Mouse (Mus musculus): ENCODE data around the gene Snx10.
"Not testable (repeated sequence)": the region's sequence is repeated elsewhere in the genome, so short reads cannot be mapped to it uniquely, and the experiment has no call there.

Gene Snx10

DNA sequence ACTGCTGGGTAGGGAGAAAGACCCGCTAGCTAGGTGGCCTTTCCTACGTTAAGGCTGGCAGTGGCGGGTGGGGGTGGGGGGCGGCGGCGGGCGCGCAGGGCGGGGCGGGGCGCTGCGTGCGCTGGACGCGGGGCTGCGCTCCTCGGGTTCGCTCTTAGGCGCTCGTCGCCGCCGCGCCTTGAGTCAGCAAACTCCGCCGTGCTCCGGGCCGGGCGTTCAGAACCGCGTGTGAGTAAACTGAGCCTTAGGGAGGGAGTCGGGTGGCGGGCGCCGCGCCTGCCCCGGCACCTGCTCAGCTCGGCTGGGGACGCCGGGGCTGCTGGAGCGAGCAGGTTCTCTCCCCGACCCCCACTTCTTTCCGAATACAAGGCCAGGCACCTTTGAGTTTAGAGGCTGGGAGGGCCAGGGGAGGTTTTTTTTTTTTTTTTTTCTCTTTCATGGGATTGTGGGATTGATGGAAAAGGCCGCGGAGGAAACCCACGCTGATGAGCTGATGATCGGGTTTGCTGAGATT lies at the start of gene Snx10:
Gene Snx10, plus strand, starts transcription at position 95 of the 514 bp plus-strand sequence.
- DNase-seq (ENCODE audit: low read depth, low spot score): peak; percentile 28
- Histone ChIP-seq H3K36me3 (ENCODE audit: control insufficient read depth, insufficient read depth, low read length, poor library complexity, severe bottlenecking) (no peaks in the 10 kb centered on the region), H3K27me3 (ENCODE audit: control insufficient read depth, insufficient read depth, low read length, poor library complexity, severe bottlenecking) (no peaks in the 10 kb centered on the region)

DNA sequence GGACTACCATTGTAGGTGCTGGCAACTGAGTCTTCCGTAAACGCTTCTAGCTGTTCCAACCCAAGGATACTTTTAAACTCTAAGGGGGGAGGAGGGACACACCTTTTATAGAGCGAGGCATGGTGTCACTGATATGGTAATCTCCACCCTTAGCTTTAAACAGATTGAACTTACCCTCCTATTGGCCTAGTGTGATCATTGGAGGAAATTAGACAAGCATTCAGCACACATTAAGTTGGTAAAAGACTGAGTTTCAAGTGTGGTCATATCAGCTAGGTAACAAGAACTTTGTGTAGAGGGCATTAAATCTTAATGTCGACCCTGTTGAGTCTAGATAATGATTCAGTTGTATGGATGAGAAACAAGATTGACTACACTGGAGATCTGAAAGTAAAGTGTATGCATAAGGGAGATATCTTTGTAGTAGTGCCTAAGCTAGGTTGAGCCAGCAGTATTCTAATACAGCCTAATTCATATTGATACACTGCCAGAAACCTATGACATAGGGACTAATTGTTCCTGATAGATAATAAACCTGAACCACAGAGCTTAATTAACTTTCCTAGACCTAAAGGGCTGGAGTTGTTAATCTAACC lies 44.5 kb upstream of the Snx10 start:
- Histone ChIP-seq H3K36me3 (ENCODE audit: control insufficient read depth, insufficient read depth, low read length, poor library complexity, severe bottlenecking) (peaks cover 19% of the 10 kb centered on the region), H3K27me3 (ENCODE audit: control insufficient read depth, insufficient read depth, low read length, poor library complexity, severe bottlenecking) (no peaks in the 10 kb centered on the region)
- DNase-seq (ENCODE audit: low read depth, low spot score): no peak

DNA sequence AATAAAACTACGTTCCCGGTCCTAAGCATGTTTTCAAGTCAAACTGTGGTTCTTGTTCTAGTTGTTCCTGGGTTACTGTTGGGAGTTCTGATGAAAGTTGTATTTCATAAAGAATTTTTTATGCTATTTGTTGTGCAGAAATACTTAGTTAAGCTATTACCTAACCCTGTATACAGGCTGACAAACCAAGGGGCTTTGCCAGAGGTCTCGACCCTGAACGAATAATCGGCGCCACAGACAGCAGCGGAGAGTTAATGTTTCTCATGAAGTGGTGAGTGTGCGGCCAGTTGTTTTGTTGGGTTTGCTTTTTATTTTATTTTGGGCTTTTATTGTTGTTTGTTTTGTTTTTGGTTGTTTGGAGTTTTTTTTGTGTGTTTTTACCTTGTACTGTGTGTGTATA lies 42.2 kb upstream of the Snx10 start:
- Histone ChIP-seq H3K27me3 (ENCODE audit: control insufficient read depth, insufficient read depth, low read length, poor library complexity, severe bottlenecking) (no peaks in the 10 kb centered on the region), H3K36me3 (ENCODE audit: control insufficient read depth, insufficient read depth, low read length, poor library complexity, severe bottlenecking) (peaks cover 12% of the 10 kb centered on the region)
- no peak for DNase-seq (ENCODE audit: low read depth, low spot score)

DNA sequence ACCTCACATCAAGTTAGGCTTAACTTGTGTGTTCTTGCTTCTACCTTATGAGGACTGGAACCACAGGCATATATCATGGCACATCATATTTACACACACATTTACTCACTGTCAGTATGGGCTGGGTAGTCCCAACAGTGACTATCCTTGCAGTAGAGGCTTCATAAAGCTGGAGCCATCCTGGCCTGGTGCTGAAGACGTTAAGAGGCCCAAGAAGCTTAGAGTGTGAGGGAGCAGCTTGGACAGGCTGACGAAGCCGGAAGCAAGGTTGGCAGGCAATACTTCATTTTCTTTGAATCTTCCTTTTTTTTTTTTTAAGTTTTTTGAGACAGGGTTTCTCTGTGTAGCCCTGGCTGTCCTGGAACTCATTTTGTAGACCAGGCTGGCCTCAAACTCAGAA lies 39.8 kb upstream of the Snx10 start:
- Histone ChIP-seq H3K27me3 (ENCODE audit: control insufficient read depth, insufficient read depth, low read length, poor library complexity, severe bottlenecking) (no peaks in the 10 kb centered on the region), H3K36me3 (ENCODE audit: control insufficient read depth, insufficient read depth, low read length, poor library complexity, severe bottlenecking) (peaks cover 10% of the 10 kb centered on the region)
- DNase-seq (ENCODE audit: low read depth, low spot score): no peak

DNA sequence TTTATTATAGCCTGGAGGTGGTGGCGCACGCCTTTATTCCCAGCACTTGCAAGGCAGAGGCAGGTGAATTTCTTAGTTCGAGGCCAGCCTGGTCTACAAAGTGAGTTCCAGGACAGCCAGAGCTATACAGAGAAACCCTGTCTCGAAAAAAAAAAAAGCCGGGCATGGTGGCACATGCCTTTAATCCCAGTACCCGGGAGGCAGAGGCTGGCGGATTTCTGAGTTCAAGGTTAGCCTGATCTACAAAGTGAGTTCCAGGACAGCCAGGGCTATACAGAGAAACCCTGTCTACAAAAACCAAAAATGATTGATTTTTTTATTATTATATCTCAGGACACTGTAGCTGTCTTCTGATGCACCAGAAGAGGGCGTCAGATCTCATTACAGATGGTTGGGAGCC lies 39.1 kb upstream of the Snx10 start:
- DNase-seq (ENCODE audit: low read depth, low spot score); H3K36me3 ChIP-seq (ENCODE audit: control insufficient read depth, insufficient read depth, low read length, poor library complexity, severe bottlenecking); H3K27me3 ChIP-seq (ENCODE audit: control insufficient read depth, insufficient read depth, low read length, poor library complexity, severe bottlenecking): not testable (repeated sequence)

DNA sequence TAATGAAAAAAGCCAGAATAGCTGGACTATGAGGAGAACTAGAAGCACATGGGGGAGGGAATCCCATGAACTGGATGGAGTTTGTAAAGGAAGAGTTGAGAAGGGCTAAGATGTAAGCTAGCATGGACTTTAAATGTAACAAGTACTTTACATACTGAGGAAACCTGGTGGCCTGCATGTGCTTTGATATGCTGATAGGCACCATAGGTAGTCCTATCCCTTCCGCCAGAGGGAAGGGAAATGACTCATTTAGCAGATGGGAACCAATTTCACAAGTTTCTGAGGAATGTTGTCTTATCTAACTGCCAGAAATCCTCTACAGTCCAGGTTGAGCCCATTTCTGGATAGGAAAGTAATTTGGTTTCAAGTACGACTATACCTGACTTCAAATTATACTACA lies 38.1 kb upstream of the Snx10 start:
- no peaks in the 10 kb centered on the region for H3K27me3 ChIP-seq (ENCODE audit: control insufficient read depth, insufficient read depth, low read length, poor library complexity, severe bottlenecking)
- peaks cover 3% of the 10 kb centered on the region; the same call in 1 of the 2 replicates for H3K36me3 ChIP-seq (ENCODE audit: control insufficient read depth, insufficient read depth, low read length, poor library complexity, severe bottlenecking)

DNA sequence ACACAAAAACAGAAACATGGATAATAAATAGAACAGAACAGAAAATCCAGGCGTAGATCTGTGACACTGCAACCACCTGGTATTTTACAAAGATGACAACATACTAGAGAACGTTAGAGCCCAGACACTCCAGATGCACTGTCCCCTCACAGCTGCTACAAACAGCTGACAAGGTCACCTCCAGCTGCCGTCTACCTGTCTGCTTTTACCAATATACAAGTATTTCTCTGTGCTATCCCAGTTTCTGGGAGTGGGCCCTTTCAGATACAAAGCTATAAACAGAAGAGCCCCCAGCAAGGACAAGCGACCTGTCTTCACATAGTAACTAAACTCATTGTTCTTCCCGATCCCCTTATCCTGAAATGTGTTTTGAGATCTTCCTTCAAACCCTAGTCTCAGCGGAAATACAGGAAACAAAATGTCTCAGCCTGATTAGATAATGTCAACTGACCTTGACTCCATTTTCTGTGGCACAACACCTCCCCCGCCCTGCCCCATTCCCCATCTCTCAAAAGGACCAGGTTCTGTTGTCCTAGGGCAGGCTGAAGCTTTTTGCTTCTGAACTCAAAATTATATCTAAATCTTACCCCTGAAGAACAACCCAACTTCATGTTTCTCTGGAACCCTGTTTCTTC lies 37.5 kb upstream of the Snx10 start:
- DNase-seq (ENCODE audit: low read depth, low spot score): no peak
- H3K36me3 ChIP-seq (ENCODE audit: control insufficient read depth, insufficient read depth, low read length, poor library complexity, severe bottlenecking): no peaks in the 10 kb centered on the region

More for the DNA sequence above, 38.1 kb upstream of the Snx10 start:
- DNase-seq (ENCODE audit: low read depth, low spot score): no peak

DNA sequence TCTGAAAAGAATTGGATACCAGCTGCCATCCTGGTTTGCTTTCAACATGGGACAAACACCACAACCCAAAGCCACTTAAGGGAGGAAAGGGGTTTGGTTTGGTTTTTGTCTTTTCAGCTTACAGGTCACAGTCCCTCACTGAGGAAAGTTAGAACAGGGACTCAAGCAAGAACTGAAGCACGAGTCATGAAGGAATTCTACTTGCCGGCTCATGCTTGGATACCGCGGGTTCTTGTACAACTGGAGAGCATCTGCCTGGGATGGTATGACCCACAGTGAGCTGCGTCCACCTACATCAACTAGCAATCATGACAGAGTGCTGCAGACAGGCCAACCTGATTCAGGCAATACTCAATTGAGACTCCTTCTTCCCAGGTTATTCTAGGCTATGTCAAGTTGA lies 37.0 kb upstream of the Snx10 start:
- no peak for DNase-seq (ENCODE audit: low read depth, low spot score)
- Histone ChIP-seq H3K36me3 (ENCODE audit: control insufficient read depth, insufficient read depth, low read length, poor library complexity, severe bottlenecking) (no peaks in the 10 kb centered on the region), H3K27me3 (ENCODE audit: control insufficient read depth, insufficient read depth, low read length, poor library complexity, severe bottlenecking) (no peaks in the 10 kb centered on the region)

More for the DNA sequence above, 37.5 kb upstream of the Snx10 start:
- no peaks in the 10 kb centered on the region for H3K27me3 ChIP-seq (ENCODE audit: control insufficient read depth, insufficient read depth, low read length, poor library complexity, severe bottlenecking)

DNA sequence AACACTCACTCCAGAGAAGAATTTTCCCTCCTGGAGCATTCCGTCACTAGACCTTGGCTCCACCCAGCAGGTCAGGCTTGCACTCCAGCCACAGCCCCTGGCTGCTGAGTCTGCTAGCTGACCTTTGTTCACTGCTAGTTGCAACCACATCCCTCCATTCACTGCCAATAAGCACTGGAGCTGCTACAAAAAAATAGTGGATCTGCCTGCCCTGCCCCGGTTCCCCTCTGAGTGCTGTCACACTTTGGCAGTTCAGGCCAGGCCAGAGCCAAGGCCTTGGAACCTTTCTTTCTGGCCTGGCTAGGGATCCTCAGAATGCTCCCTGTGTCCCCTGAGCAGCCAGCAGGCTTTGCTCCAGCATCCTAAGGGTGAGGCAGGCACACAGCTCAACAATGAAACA lies 33.9 kb upstream of the Snx10 start:
- DNase-seq (ENCODE audit: low read depth, low spot score): no peak
- no peaks in the 10 kb centered on the region for H3K27me3 ChIP-seq (ENCODE audit: control insufficient read depth, insufficient read depth, low read length, poor library complexity, severe bottlenecking)
- H3K36me3 ChIP-seq (ENCODE audit: control insufficient read depth, insufficient read depth, low read length, poor library complexity, severe bottlenecking): no peaks in the 10 kb centered on the region

DNA sequence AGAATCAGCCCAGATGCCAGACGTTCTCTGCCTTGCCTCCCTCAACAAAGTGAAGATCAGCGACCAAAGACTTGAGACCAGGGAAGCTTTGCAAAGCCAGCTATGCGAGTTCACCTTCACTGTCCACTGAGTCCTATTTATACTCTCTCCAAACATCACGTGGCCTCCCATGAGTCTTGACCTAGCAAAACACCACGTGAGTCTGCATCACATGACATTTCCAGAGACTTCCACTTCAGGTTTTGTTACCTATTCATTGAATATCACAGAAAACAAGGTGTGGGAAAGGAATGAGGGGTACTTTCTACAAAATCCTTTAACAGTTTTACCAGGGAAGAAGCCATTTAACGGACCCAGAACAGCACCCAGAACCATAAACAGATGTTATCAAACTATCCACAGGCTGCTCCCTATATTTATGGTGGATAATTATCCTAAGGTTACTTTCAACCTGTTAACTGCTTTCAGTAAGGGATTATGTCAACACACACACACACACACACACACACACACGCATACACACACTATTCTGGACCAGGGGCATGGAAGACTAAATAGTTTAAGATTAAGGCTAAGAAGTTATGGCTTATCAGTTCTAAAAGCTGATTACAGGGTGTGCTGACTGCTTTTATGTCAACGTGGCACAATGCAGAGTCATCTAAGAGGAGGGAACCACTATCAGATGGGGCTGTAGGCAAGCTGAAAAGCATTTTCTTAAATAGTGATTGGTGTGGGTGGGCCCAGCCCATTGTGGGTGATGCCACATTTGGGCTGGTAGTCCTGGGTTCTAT lies 26.2 kb upstream of the Snx10 start:
- no peak for DNase-seq (ENCODE audit: low read depth, low spot score)
- Histone ChIP-seq H3K27me3 (ENCODE audit: control insufficient read depth, insufficient read depth, low read length, poor library complexity, severe bottlenecking) (no peaks in the 10 kb centered on the region), H3K36me3 (ENCODE audit: control insufficient read depth, insufficient read depth, low read length, poor library complexity, severe bottlenecking) (no peaks in the 10 kb centered on the region)

DNA sequence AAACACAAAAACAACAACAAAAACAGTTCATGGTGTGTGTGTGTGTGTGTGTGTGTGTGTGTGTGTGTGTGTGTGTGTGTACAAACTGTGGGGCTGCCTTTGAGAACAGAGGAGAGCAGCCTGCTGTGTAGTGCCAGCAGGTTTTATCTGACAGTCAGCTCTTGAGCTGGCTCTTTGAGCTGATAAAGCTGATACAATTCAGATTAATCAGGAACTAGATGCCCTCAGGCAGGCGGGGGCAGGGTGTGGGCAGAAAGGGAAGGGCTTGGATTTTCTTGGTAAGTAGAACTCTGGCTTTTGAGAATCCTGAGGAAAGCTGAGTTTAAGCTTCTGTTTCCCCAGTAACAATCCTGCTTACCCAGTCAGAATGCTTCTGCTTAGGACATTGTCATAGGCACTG lies 18.0 kb upstream of the Snx10 start:
- no peaks in the 10 kb centered on the region for H3K27me3 ChIP-seq (ENCODE audit: control insufficient read depth, insufficient read depth, low read length, poor library complexity, severe bottlenecking)
- H3K36me3 ChIP-seq (ENCODE audit: control insufficient read depth, insufficient read depth, low read length, poor library complexity, severe bottlenecking): no peaks in the 10 kb centered on the region
- DNase-seq (ENCODE audit: low read depth, low spot score): no peak

DNA sequence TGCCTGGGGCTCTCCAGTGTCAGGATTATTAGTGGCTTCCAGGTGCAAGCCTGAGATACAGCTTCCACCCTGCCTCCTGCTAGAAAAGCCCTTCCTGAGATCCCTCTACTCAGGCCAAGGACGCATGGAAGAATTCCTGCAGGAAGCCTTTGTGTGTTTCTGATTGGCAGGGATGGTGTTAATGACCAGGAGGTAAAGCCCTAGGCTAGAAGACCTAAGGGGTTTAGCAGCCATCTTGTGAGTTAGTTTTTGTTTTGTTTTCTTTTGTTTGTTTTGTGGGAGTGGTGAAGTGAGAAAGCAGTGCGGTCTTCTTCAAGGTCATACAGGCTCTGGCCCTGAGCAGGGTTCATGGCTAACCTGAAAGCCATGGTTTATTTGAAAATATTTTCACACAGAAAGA lies 16.1 kb upstream of the Snx10 start:
- DNase-seq (ENCODE audit: low read depth, low spot score): no peak
- H3K27me3 ChIP-seq (ENCODE audit: control insufficient read depth, insufficient read depth, low read length, poor library complexity, severe bottlenecking): no peaks in the 10 kb centered on the region
- H3K36me3 ChIP-seq (ENCODE audit: control insufficient read depth, insufficient read depth, low read length, poor library complexity, severe bottlenecking): no peaks in the 10 kb centered on the region

DNA sequence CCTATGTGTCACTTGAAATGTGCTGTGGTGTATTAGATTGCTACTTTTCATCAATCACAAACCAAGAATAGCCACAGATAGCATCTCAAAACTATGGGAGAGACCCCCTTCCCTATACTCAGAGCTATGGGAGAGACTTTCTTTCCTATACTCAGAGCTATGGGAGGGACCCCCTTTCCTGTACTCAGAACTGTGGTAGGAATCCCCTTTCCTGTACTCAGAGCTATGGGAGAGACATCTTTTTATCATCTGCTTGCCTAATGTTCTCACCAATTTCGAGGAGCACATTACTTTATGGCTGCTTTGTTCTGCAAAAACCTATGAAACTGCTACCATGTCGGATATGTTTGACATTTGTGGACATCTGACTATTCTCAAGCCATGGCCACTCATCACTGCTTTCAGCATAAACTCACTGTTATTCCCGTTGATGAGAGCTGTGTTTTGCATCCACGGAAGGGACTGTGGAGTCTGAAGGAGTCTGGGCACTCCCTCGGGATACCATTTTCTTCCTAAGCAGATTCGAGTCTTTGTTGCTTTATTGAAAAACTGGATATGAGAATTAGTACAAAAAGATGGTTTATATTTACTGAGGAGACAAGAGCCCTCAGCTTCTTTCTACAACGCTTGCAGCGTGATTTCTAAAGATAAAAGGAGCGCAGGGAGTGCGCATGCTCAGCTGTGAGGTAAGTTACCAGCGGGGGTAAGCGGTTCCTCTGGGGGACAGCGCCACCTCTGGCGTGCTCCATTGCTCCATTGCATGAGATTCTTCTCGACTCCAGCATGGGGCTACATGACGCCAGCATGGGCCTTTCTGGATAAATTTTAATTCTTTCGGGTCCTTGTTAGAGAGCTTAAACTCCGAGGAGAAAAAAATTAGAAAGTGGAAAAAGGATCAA lies 14.7 kb upstream of the Snx10 start:
- H3K27me3 ChIP-seq (ENCODE audit: control insufficient read depth, insufficient read depth, low read length, poor library complexity, severe bottlenecking): no peaks in the 10 kb centered on the region
- no peaks in the 10 kb centered on the region for H3K36me3 ChIP-seq (ENCODE audit: control insufficient read depth, insufficient read depth, low read length, poor library complexity, severe bottlenecking)
- DNase-seq (ENCODE audit: low read depth, low spot score): peak; percentile 89

DNA sequence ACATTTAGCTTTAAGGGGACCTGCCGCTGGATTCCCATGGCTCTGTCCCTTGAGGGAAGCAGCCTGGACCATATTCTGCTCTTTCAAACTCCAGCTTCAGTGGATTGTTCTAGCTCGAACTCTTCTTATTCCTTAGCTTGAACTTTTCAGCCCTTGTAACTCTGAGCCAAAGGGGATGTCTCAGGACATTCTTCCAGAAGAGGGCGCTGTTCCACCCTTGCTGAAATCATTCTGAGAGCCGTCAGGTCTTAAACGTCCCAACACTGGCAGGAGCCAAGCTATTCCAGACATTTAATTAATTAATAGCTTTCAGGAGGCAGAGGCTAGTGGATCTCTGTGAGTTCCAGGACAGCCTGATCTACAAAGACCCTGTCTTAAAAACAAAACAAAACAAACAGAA lies 13.6 kb upstream of the Snx10 start:
- DNase-seq (ENCODE audit: low read depth, low spot score): peak; percentile 71
- no peaks in the 10 kb centered on the region for H3K27me3 ChIP-seq (ENCODE audit: control insufficient read depth, insufficient read depth, low read length, poor library complexity, severe bottlenecking)

More for the DNA sequence above, 13.6 kb upstream of the Snx10 start:
- H3K36me3 ChIP-seq (ENCODE audit: control insufficient read depth, insufficient read depth, low read length, poor library complexity, severe bottlenecking): no peaks in the 10 kb centered on the region
